Mouse (Mus musculus) midbrain, embryonic 12.5 days (tissue): ENCODE measurements around the gene C8b. TPM values are rescaled to one million over a fixed set of nuclear protein-coding genes. Genes with fewer than 3 reads are reported as not detected.

Source experiments
- ATAC-seq: fragments of 200-750 bp; cut with Nextera tagmentation; 2 replicates; pipeline ENCODE4 v1.8.0; 2017; ENCODE audit warnings: low read depth, moderate TSS enrichment, moderate library complexity; ENCODE audit not compliant: low FRiP score
- H3K27ac ChIP-seq: fragments of 300-500 bp; sonication (generic); replicated peaks from 2 replicates; pipeline ENCODE4 v1.5.1; 2016; ENCODE audit warnings: mild to moderate bottlenecking
- H3K27me3 ChIP-seq: fragments of 300-500 bp; sonication (generic); 2 replicates; pipeline ENCODE4 v1.6.1; 2016; ENCODE audit warnings: mild to moderate bottlenecking
- H3K36me3 ChIP-seq: fragments of 300-500 bp; sonication (generic); 2 replicates; pipeline ENCODE4 v1.6.1; 2016
- H3K4me1 ChIP-seq: fragments of 300-500 bp; sonication (generic); 2 replicates; pipeline ENCODE4 v1.6.1; 2016
- H3K4me2 ChIP-seq: fragments of 300-500 bp; sonication (generic); replicated peaks from 2 replicates; pipeline ENCODE4 v1.6.1; 2016; ENCODE audit warnings: mild to moderate bottlenecking, moderate library complexity
- H3K4me3 ChIP-seq: fragments of 300-500 bp; sonication (generic); 2 replicates; pipeline ENCODE4 v1.5.1; 2016; ENCODE audit warnings: mild to moderate bottlenecking
- H3K9ac ChIP-seq: fragments of 300-500 bp; sonication (generic); replicated peaks from 2 replicates; pipeline ENCODE4 v1.6.1; 2016; ENCODE audit warnings: mild to moderate bottlenecking, moderate library complexity
- H3K9me3 ChIP-seq: fragments of 300-500 bp; sonication (generic); 2 replicates; pipeline ENCODE4 v1.6.1; 2016; ENCODE audit warnings: mild to moderate bottlenecking
- WGBS: fragments of 180-500 bp; shearing (Covaris S2); methylation state at CpG from one replicate; pipeline ENCODE4 v1.1.7; 2016; 5-methylcytosine and 5-hydroxymethylcytosine counted together
- polyA plus RNA-seq: library from polyadenylated mRNA; unstranded; fragments of >200 nt; fragmentation: Nextera tagmentation; extraction: Ambion mirVana; gene quantifications from 2 replicates; pipeline ENCODE4 v1.2.1, GENCODE M21; 2016

C8b gene
- polyA plus RNA-seq, 1 experiment from 2014 or later: not detected

GRCm38 (mm10) chr4:104769602-104770001 lies 3.5 kb downstream of the C8b start:
- no peak overlapping the region for H3K27ac ChIP-seq
- 86% methylated on average over 8 of the region's 8 CpGs for WGBS
- H3K4me2 ChIP-seq: no peak overlapping the region
- no peaks in the 10 kb centered on the region for H3K9me3 ChIP-seq
- no peak overlapping the region for H3K9ac ChIP-seq
- no peaks in the 10 kb centered on the region for H3K36me3 ChIP-seq
- no peaks in the 10 kb centered on the region for H3K27me3 ChIP-seq
- 0 out of 2 replicates have a peak, but pooled peaks cover 6% of the 10 kb centered on the region for H3K4me1 ChIP-seq
- ATAC-seq: no peak
- H3K4me3 ChIP-seq: no peak overlapping the region

- H3K9me3 ChIP-seq: no peaks in the 10 kb centered on the region
These were observed 4.2 kb downstream of the C8b start for GRCm38 (mm10) chr4:104770331-104770730.

GRCm38 (mm10) chr4:104775601-104776000 lies 9.5 kb downstream of the C8b start:
- no peak overlapping the region for H3K4me3 ChIP-seq
- H3K36me3 ChIP-seq: no peaks in the 10 kb centered on the region
- 0 out of 2 replicates have a peak, but pooled peaks cover 3% of the 10 kb centered on the region for H3K4me1 ChIP-seq
- no peak overlapping the region for H3K27ac ChIP-seq
- ATAC-seq: no peak
- H3K9me3 ChIP-seq: no peaks in the 10 kb centered on the region
- no peak overlapping the region for H3K9ac ChIP-seq
- no peak overlapping the region for H3K4me2 ChIP-seq
- peaks cover 3% of the 10 kb centered on the region; the same call in 1 of the 2 replicates for H3K27me3 ChIP-seq
- WGBS: 36% methylated on average over 3 of the region's 3 CpGs

More at GRCm38 (mm10) chr4:104770331-104770730, 4.2 kb downstream of the C8b start:
- H3K27ac ChIP-seq: no peak overlapping the region
- H3K9ac ChIP-seq: no peak overlapping the region
- H3K27me3 ChIP-seq: no peaks in the 10 kb centered on the region
- no peak overlapping the region for H3K4me2 ChIP-seq
- H3K36me3 ChIP-seq: no peaks in the 10 kb centered on the region
- H3K4me3 ChIP-seq: no peak overlapping the region
- 0 out of 2 replicates have a peak, but pooled peaks cover 6% of the 10 kb centered on the region for H3K4me1 ChIP-seq
- WGBS: 75% methylated on average over 4 of the region's 4 CpGs
- no peak for ATAC-seq

GRCm38 (mm10) chr4:104779460-104779859 lies 13.3 kb downstream of the C8b start:
- Histone ChIP-seq H3K9me3 (no peaks in the 10 kb centered on the region), H3K4me1 (0 out of 2 replicates have a peak, but pooled peaks cover 3% of the 10 kb centered on the region), H3K27ac (no peak overlapping the region), H3K4me2 (no peak overlapping the region), H3K27me3 (peaks cover 3% of the 10 kb centered on the region; the same call in 1 of the 2 replicates), H3K9ac (no peak overlapping the region), H3K4me3 (no peak overlapping the region), H3K36me3 (no peaks in the 10 kb centered on the region)
- WGBS: 79% methylated on average over 5 of the region's 5 CpGs
- no peak for ATAC-seq

GRCm38 (mm10) chr4:104781441-104781840 lies 15.3 kb downstream of the C8b start:
- Histone ChIP-seq H3K4me1 (no peaks in the 10 kb centered on the region), H3K4me2 (no peak overlapping the region), H3K36me3 (no peaks in the 10 kb centered on the region), H3K27me3 (peaks cover 3% of the 10 kb centered on the region; the same call in 1 of the 2 replicates), H3K9me3 (no peaks in the 10 kb centered on the region), H3K27ac (no peak overlapping the region), H3K4me3 (no peak overlapping the region), H3K9ac (no peak overlapping the region)
- WGBS: 85% methylated on average over 3 of the region's 3 CpGs
- no peak for ATAC-seq

- Histone ChIP-seq H3K27me3 (peaks cover 3% of the 10 kb centered on the region; the same call in 1 of the 2 replicates), H3K4me1 (no peaks in the 10 kb centered on the region), H3K4me2 (no peak overlapping the region), H3K9ac (no peak overlapping the region), H3K4me3 (no peak overlapping the region), H3K36me3 (no peaks in the 10 kb centered on the region), H3K27ac (no peak overlapping the region), H3K9me3 (no peaks in the 10 kb centered on the region)
- 86% methylated on average over 4 of the region's 4 CpGs for WGBS
- ATAC-seq: no peak
These were observed 16.2 kb downstream of the C8b start for GRCm38 (mm10) chr4:104782346-104782745.

- Histone ChIP-seq H3K4me3 (no peak overlapping the region), H3K27ac (no peak overlapping the region), H3K9me3 (no peaks in the 10 kb centered on the region), H3K27me3 (no peaks in the 10 kb centered on the region), H3K4me1 (no peaks in the 10 kb centered on the region), H3K9ac (no peak overlapping the region), H3K4me2 (no peak overlapping the region), H3K36me3 (no peaks in the 10 kb centered on the region)
- ATAC-seq: no peak
- WGBS: 87% methylated on average over 4 of the region's 4 CpGs
These were observed 26.0 kb downstream of the C8b start for GRCm38 (mm10) chr4:104792111-104792510.

- H3K27ac ChIP-seq: no peak overlapping the region
- H3K27me3 ChIP-seq: no peaks in the 10 kb centered on the region; the same call in 1 of the 2 replicates
- 85% methylated on average over 9 of the region's 9 CpGs for WGBS
- no peaks in the 10 kb centered on the region for H3K9me3 ChIP-seq
- ATAC-seq: no peak
- H3K4me1 ChIP-seq: no peaks in the 10 kb centered on the region; the same call in 1 of the 2 replicates
- H3K4me3 ChIP-seq: no peak overlapping the region
- no peaks in the 10 kb centered on the region for H3K36me3 ChIP-seq
- H3K4me2 ChIP-seq: no peak overlapping the region
- H3K9ac ChIP-seq: no peak overlapping the region
These were observed 32.8 kb downstream of the C8b start for GRCm38 (mm10) chr4:104798951-104799350.

- Histone ChIP-seq H3K27ac (no peak overlapping the region), H3K9ac (no peak overlapping the region), H3K9me3 (no peaks in the 10 kb centered on the region), H3K4me1 (no peaks in the 10 kb centered on the region; the same call in 1 of the 2 replicates), H3K4me2 (no peak overlapping the region), H3K27me3 (no peaks in the 10 kb centered on the region; the same call in 1 of the 2 replicates), H3K4me3 (no peak overlapping the region), H3K36me3 (no peaks in the 10 kb centered on the region)
- no peak for ATAC-seq
- 88% methylated on average over 3 of the region's 3 CpGs for WGBS
These were observed 35.5 kb downstream of the C8b start for GRCm38 (mm10) chr4:104801625-104802024.

- 83% methylated on average over 4 of the region's 4 CpGs for WGBS
- no peak for ATAC-seq
These were observed 38.0 kb downstream of the C8b start for GRCm38 (mm10) chr4:104804100-104804499.

GRCm38 (mm10) chr4:104805414-104806257 lies 39.5 kb downstream of the C8b start:
- H3K36me3 ChIP-seq: no peaks in the 10 kb centered on the region
- no peak for ATAC-seq
- H3K4me3 ChIP-seq: no peak overlapping the region
- H3K27me3 ChIP-seq: no peaks in the 10 kb centered on the region
- no peak overlapping the region for H3K9ac ChIP-seq
- peaks cover 5% of the 10 kb centered on the region; the same call in 1 of the 2 replicates for H3K4me1 ChIP-seq
- no peak overlapping the region for H3K27ac ChIP-seq
- WGBS: 79% methylated on average over 19 of the region's 19 CpGs
- no peak overlapping the region for H3K4me2 ChIP-seq
- no peaks in the 10 kb centered on the region for H3K9me3 ChIP-seq

More at GRCm38 (mm10) chr4:104804100-104804499, 38.0 kb downstream of the C8b start:
- Histone ChIP-seq H3K4me2 (no peak overlapping the region), H3K27me3 (no peaks in the 10 kb centered on the region; the same call in 1 of the 2 replicates), H3K4me3 (no peak overlapping the region), H3K27ac (no peak overlapping the region), H3K9ac (no peak overlapping the region), H3K36me3 (no peaks in the 10 kb centered on the region), H3K4me1 (no peaks in the 10 kb centered on the region), H3K9me3 (no peaks in the 10 kb centered on the region)

GRCm38 (mm10) chr4:104810710-104811286 lies 44.7 kb downstream of the C8b start:
- no peak overlapping the region for H3K9ac ChIP-seq
- no peaks in the 10 kb centered on the region for H3K9me3 ChIP-seq
- H3K4me2 ChIP-seq: no peak overlapping the region
- H3K4me3 ChIP-seq: no peak overlapping the region
- no peak overlapping the region for H3K27ac ChIP-seq
- 74% methylated on average over 10 of the region's 10 CpGs for WGBS
- no peak for ATAC-seq
- H3K27me3 ChIP-seq: no peaks in the 10 kb centered on the region
- H3K4me1 ChIP-seq: peaks cover 11% of the 10 kb centered on the region; the same call in 1 of the 2 replicates
- no peaks in the 10 kb centered on the region for H3K36me3 ChIP-seq
